Mouse (Mus musculus) intestine, embryonic 15.5 days (tissue): Measurements from ENCODE around the gene Acat2. TPM values are rescaled to one million over a fixed set of nuclear protein-coding genes. Genes with fewer than 3 reads are reported as not detected.
"Not testable (repeated sequence)": the region's sequence is repeated elsewhere in the genome, so short reads cannot be mapped to it uniquely, and the experiment has no call there.

Experiments
- ATAC-seq: fragments of 200-750 bp; cut with Nextera tagmentation; 2 replicates; pipeline ENCODE4 v1.8.0; 2017; ENCODE audit warnings: moderate TSS enrichment, moderate library complexity
- H3K27ac ChIP-seq: fragments of 300-500 bp; sonication (generic); 2 replicates; pipeline ENCODE4 v1.5.1; 2015; ENCODE audit warnings: mild to moderate bottlenecking, inconsistent platforms
- H3K27me3 ChIP-seq: fragments of 300-500 bp; sonication (generic); replicated peaks from 2 replicates; pipeline ENCODE4 v1.6.1; 2015; ENCODE audit warnings: inconsistent platforms
- H3K36me3 ChIP-seq: fragments of 300-500 bp; sonication (generic); 2 replicates; pipeline ENCODE4 v1.6.1; 2015; ENCODE audit warnings: inconsistent platforms
- H3K4me1 ChIP-seq: fragments of 300-500 bp; sonication (generic); replicated peaks from 2 replicates; pipeline ENCODE4 v1.6.1; 2015; ENCODE audit warnings: inconsistent platforms
- H3K4me2 ChIP-seq: fragments of 300-500 bp; sonication (generic); replicated peaks from 2 replicates; pipeline ENCODE4 v1.6.1; 2015; ENCODE audit warnings: mild to moderate bottlenecking, inconsistent platforms
- H3K4me3 ChIP-seq: fragments of 300-500 bp; sonication (generic); replicated peaks from 2 replicates; pipeline ENCODE4 v1.5.1; 2015; ENCODE audit warnings: inconsistent platforms
- H3K9ac ChIP-seq: fragments of 300-500 bp; sonication (generic); 2 replicates; pipeline ENCODE4 v1.6.1; 2015; ENCODE audit warnings: inconsistent platforms
- H3K9me3 ChIP-seq: fragments of 300-500 bp; sonication (generic); 2 replicates; pipeline ENCODE4 v1.6.1; 2016; ENCODE audit warnings: inconsistent platforms
- WGBS: fragments of 180-500 bp; shearing (Covaris S2); methylation state at CpG from one replicate; pipeline ENCODE4 v1.1.7; 2015; 5-methylcytosine and 5-hydroxymethylcytosine counted together
- polyA plus RNA-seq: library from polyadenylated mRNA; unstranded; fragments of >200 nt; fragmentation: Nextera tagmentation; extraction: Ambion mirVana; gene quantifications from 2 replicates; pipeline ENCODE4 v1.2.1, GENCODE M21; 2015

Acat2 gene
- polyA plus RNA-seq, 1 experiment from 2014 or later = 240 TPM

DNA sequence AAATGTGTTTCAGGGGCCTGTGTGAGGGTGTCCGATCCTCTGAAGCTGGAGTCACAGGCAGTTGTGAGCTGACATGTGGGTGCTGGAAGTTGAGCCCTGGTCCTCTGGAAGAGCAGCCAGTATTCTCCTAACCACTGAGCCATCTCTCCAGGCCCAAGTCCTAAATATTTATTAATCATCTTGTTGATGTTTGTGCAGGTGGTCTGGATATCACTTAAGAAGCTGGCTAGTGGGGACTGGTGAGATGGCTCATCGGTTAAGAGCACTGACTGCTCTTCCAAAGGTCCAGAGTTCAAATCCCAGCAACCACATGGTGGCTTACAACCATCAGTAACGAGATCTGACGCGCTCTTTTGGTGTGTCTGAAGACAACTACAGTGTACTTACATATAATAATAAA, 10.9 kb downstream of the Acat2 start:
- Histone ChIP-seq H3K9ac (no peak overlapping the region), H3K4me1 (no peaks in the 10 kb centered on the region), H3K4me3 (no peak overlapping the region), H3K27ac (no peak overlapping the region), H3K27me3 (no peaks in the 10 kb centered on the region), H3K4me2 (no peak overlapping the region), H3K36me3 (peaks cover 18% of the 10 kb centered on the region), H3K9me3 (no peaks in the 10 kb centered on the region)
- ATAC-seq = no peak
- WGBS = 91% methylated on average over 5 of the region's 5 CpGs

DNA sequence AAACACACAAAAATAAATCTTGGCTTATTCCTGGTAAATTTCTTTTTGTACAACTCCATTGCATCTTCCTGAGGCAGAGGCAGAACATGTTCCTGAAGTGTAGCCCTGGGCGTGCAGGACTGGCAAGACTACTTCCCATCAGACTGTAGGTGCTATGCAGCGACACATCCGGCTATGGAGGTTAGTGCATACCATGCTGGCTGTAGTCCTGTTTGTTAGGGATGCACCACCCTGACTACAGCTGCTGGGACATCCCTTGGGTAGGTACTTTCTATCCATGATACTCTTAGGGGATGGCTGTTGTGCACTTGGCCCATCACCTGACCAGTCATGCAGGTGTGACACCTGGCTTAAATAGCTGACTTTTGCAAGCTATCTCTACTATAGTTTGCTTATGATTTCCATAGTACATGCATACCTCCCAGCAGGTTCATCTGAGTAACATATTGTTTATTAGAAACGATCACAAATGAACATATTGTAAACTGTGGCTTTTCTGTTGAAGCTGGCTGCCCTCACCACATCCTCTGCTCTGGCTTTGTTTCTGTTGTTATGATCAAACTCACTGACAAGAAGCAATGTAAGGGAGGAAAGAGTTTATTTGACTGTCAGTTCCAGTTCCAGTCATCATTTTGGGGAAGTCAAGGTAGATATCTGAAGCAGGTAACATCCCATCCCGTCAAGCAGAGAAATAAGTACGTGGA, 17.9 kb downstream of the Acat2 start:
- H3K4me2 ChIP-seq = no peak overlapping the region
- WGBS = 85% methylated on average over 6 of the region's 6 CpGs

DNA sequence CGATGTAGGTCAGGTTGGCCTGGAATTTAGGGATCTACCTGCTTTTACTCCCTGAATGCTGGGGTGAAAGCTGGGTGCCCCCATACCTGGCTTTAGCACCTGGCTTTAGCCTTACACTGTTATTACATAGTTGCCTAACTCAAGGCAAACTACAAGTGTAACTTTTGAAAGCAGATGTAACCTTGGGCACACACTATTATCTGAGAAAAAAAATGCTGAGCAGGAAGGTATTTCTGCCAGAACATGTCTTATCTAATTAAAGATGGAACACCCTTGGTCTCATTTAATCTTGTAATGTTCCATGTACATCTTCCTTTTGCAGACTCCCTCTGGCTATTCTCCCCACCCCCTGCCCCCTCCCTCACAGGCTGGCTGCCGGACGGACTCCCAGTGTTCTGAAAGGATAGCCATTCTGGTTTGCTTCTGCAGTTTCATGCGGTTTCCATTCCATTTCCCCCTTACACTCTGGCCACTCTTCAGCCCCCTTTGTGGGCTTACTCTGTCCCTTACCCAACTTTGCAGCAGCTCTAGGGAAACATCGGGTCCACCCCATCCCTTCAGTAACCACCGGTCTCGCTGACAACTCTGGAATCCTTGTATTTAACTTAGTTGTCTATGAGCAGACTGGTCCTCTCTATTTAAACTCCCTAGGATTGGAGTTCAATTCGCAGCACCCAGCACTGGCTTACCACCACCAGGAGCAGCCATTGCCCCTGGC, 18.8 kb downstream of the Acat2 start:
- no peaks in the 10 kb centered on the region for H3K27me3 ChIP-seq
- H3K4me2 ChIP-seq = no peak overlapping the region
- H3K36me3 ChIP-seq = peaks cover 8% of the 10 kb centered on the region
- no peak overlapping the region for H3K4me3 ChIP-seq
- no peak overlapping the region for H3K27ac ChIP-seq
- no peak overlapping the region for H3K9ac ChIP-seq
- H3K9me3 ChIP-seq = no peaks in the 10 kb centered on the region
- no peak for ATAC-seq
- H3K4me1 ChIP-seq = peaks cover 6% of the 10 kb centered on the region; the same call in 1 of the 2 replicates
- 71% methylated on average over 8 of the region's 8 CpGs for WGBS

More for the DNA sequence above, 17.9 kb downstream of the Acat2 start:
- H3K27ac ChIP-seq = no peak overlapping the region
- peaks cover 8% of the 10 kb centered on the region for H3K36me3 ChIP-seq
- no peaks in the 10 kb centered on the region for H3K9me3 ChIP-seq
- H3K27me3 ChIP-seq = no peaks in the 10 kb centered on the region
- no peak for ATAC-seq
- no peak overlapping the region for H3K9ac ChIP-seq
- peaks cover 6% of the 10 kb centered on the region; the same call in 1 of the 2 replicates for H3K4me1 ChIP-seq
- H3K4me3 ChIP-seq = no peak overlapping the region

DNA sequence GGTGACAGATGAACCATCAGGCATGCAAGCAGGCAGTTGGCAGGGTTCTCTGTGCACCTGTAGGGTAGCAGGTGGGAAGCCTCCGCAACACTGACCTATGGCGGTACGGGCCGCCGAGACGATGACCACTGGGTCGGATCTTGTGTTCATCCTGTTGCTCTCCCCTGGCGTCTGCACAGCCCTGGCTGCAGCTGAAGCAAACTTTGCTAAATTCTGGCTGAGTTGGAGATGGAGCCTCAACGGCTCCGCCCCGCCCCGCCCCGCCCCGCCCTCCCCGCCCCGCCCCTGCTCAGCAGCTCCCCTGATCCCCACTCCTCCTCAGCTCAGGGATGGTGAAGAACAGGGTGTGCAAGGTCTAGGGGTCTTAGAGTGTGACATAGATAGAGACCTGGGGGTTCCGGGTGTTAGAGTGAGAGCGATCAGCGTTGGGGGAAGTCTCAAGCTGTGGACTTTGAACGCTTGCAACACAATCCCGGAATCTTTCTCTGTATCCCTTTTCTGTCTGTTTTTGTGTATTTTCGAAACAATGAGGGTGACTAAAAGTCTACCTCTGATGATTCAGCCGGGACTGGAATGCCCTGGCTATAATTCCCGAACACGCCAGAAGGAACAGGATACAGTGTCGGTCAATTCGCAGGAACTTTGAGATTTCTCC, 20.3 kb downstream of the Acat2 start, which contains the start of gene Acat3:
Gene Acat3 (minus strand): TSS at position 450 of the 655 bp plus-strand sequence.
- Histone ChIP-seq H3K9ac (peak within 1 kb of the TSS; percentile 39; the same call in 1 of the 2 replicates), H3K27ac (no peak within 1 kb of the TSS), H3K4me3 (peak within 1 kb of the TSS; percentile 35), H3K27me3 (no peaks in the 10 kb centered on the region), H3K4me2 (peak within 1 kb of the TSS; percentile 62), H3K36me3 (peaks cover 5% of the 10 kb centered on the region; the same call in 1 of the 2 replicates), H3K9me3 (no peaks in the 10 kb centered on the region), H3K4me1 (peaks cover 6% of the 10 kb centered on the region; the same call in 1 of the 2 replicates)
- WGBS = 7% methylated on average over 27 of the region's 27 CpGs
- ATAC-seq = peak; percentile 81

DNA sequence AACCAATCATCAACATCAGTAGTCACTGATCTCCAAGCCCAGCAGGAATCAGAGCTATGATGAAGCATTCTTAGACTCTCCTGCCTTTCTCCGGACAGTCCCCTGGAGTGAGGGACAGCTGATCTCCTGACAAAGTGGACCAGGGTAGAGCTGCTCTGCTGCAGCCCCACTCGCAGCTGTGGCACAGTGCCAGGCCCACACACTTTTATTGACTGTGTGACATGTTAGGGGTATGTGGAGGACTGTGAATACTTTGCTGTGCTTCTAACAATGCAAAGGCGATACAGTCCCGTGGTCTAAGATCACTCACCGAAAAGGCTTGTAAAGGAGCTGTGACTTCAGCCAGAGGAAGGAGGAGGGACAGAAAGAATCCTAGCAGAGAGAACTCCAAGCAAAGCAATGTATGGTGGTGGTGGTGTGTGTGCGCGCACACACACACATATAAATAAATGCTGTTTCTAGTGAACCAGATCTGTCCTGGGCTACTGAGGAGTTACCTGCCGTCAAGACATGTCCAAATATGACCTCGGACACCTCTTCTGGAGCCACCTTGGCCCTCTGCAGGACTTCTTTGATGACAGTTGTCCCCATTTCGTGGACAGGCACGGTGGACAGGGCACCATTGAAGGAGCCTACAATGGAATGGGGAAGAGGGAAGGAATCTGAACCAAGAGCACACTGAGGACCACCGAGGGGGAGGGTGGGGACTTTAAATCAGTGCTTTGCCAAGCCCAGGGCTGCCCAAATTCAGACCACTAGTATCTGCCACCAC, 21.0 kb downstream of the Acat2 start:
- not testable (repeated sequence) for H3K9me3 ChIP-seq, H3K36me3 ChIP-seq, H3K4me1 ChIP-seq, H3K27ac ChIP-seq, H3K27me3 ChIP-seq
- WGBS = 46% methylated on average over 2 of the region's 12 CpGs
- peak; percentile 28; the same call in 1 of the 2 replicates for ATAC-seq
- Histone ChIP-seq H3K4me3 (peak overlapping the region; percentile 35; the same call in 1 of the 2 replicates), H3K9ac (0 out of 2 replicates have a peak overlapping the region, but pooled peaks have one; percentile 39), H3K4me2 (peak overlapping the region; percentile 62)

DNA sequence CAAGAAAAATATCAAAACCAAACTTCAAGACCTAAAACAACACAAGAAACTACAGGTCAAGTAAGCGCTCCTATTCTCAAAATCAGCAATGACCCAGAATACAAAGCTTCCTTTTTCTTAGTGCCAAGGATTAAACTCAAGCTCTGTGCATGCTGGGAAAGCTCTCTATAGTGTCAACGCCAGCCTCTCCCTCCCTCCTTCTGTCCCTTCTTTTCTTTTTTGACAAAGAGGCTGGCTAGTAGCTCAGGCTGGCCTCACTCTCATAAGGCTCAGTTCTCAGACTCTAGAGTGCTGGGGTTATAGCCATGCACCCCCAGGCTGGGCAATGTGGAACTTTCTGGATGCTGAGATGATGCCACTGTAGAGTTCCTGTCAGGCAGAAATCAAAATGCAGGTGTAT, 22.5 kb downstream of the Acat2 start:
- Histone ChIP-seq H3K27ac (no peak overlapping the region), H3K4me2 (no peak overlapping the region), H3K9ac (no peak overlapping the region), H3K4me3 (no peak overlapping the region), H3K36me3 (peaks cover 3% of the 10 kb centered on the region; the same call in 1 of the 2 replicates), H3K27me3 (no peaks in the 10 kb centered on the region), H3K4me1 (peaks cover 6% of the 10 kb centered on the region; the same call in 1 of the 2 replicates), H3K9me3 (no peaks in the 10 kb centered on the region)
- no peak for ATAC-seq
- 62% methylated on average over 2 of the region's 2 CpGs for WGBS

DNA sequence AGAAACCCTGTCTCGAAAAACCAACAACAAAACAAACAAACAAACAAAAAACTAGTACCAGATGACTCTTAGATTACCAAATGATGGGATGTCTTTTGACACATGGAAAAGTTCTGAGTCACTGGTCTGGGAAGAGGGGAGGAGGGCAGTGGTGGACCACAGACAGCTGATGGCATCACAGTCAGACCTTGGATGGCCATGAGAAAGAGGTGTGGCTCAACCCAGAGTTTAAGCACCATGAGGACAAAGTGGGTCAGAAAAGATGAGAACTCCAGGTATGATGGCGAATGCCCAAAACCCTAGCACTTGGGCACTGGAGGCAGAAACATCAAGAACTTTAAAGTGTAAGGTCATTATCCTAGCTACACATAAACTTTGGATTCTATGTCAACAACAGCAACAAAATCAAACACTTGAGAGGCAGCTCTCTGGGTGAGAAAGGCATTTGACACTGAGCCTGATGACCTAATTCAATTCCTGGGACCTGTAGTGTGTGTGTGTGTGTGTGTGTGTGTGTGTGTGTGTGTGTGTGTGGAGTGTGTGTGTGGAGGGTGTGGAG, 23.1 kb downstream of the Acat2 start:
- no peak overlapping the region for H3K27ac ChIP-seq
- H3K4me1 ChIP-seq = peaks cover 6% of the 10 kb centered on the region; the same call in 1 of the 2 replicates
- no peak for ATAC-seq
- H3K27me3 ChIP-seq = no peaks in the 10 kb centered on the region
- no peaks in the 10 kb centered on the region for H3K36me3 ChIP-seq
- H3K4me2 ChIP-seq = no peak overlapping the region
- H3K9me3 ChIP-seq = no peaks in the 10 kb centered on the region
- WGBS = 84% methylated on average over 2 of the region's 2 CpGs
- H3K9ac ChIP-seq = no peak overlapping the region
- H3K4me3 ChIP-seq = no peak overlapping the region

DNA sequence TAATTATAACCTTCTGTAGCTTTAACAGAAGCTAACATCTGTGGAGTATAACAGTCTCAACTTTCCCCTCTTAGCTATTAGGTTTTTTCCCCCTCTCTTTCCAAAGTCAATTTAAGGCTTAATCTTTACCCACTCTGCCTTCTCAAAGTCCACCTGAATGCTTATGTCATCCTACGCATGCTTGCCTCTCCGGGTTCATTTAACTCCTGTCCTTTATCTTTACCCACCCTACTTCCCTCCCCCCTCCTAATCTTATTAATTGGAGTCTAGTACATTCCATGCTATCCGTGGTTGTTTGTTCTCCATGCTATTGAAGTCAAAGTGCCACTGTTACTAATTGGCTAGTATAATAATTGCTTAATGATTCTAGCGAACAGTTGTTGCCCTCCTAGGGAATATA, 24.8 kb downstream of the Acat2 start:
- ATAC-seq = peak; percentile 56
- Histone ChIP-seq H3K4me1 (peaks cover 5% of the 10 kb centered on the region; the same call in 1 of the 2 replicates), H3K4me3 (no peak overlapping the region), H3K9me3 (no peaks in the 10 kb centered on the region), H3K27ac (no peak overlapping the region), H3K9ac (no peak overlapping the region), H3K27me3 (no peaks in the 10 kb centered on the region), H3K4me2 (no peak overlapping the region), H3K36me3 (no peaks in the 10 kb centered on the region)
- 51% methylated on average over 4 of the region's 4 CpGs for WGBS

DNA sequence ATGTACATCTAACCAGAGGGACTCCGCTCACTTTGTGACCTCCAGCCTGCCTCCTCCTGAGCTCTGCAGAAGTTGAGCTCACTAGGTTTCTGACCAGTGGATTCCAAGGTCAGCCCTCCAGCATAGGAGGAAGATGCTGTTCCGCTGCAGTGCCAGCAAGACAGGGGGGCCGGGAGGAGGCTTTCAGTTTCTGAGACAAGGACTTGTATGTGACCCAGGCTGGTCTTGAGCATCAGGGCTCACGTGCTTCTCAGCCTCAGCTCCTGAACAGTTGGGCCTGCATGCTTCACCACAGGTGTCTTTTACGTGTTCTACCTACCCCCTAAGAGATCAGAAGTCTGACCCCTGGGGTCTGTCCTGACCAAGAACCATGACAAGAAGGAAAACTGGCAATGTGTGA, 29.0 kb downstream of the Acat2 start:
- H3K27me3 ChIP-seq, H3K4me2 ChIP-seq, H3K9me3 ChIP-seq, H3K9ac ChIP-seq, H3K4me1 ChIP-seq, H3K36me3 ChIP-seq, ATAC-seq, H3K27ac ChIP-seq, H3K4me3 ChIP-seq: not testable (repeated sequence)
- WGBS = 91% methylated on average over 5 of the region's 5 CpGs

DNA sequence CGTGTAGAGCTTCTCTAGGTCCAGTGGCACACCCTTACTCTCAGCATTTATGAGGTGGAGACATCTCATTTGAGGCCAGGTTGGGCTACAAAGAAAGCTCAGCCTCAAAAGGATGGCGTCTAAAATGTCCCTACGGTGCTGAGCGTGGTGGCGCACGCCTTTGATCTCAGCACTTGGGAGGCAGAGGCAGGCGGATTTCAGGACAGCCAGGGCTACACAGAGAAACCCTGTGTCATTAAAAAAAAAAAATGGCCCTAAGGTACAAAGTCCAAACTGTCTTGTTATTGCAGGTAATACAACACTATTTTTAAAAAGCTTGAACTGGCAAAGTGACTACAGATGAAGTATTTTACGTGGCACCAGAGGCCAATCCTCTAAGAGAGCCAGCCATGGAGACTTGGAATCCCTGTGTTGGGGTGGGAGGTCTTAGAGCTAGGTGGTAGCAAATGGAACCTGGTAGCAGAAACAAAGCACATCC, 34.8 kb downstream of the Acat2 start:
- 88% methylated on average over 8 of the region's 8 CpGs for WGBS
- peak; percentile 64 for ATAC-seq

DNA sequence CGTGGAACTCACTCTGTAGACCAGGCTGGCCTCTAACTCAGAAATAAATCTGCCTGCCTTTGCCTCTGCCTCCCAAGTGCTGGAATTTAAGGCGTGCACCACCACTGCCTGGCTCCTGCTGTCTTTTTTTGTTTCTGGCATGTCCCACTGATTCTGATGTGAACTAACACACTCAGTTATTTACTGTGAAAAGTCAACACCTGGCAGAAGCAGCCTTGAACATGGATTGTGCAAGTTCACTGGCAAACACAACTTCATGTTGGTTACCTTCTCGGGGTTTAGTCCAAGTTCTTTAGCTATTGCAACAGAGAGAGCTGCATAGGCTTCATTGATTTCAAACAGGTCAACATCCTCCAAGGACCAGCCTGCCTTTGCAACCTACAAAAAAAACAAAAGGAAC, 35.5 kb downstream of the Acat2 start:
- Histone ChIP-seq H3K4me3 (no peak overlapping the region), H3K27me3 (no peaks in the 10 kb centered on the region), H3K9ac (no peak overlapping the region), H3K4me1 (no peaks in the 10 kb centered on the region), H3K27ac (no peak overlapping the region), H3K9me3 (no peaks in the 10 kb centered on the region), H3K4me2 (no peak overlapping the region), H3K36me3 (peaks cover 48% of the 10 kb centered on the region)
- no peak for ATAC-seq
- WGBS = 89% methylated on average over 3 of the region's 3 CpGs

More for the DNA sequence above, 34.8 kb downstream of the Acat2 start:
- no peak overlapping the region for H3K27ac ChIP-seq
- peaks cover 44% of the 10 kb centered on the region for H3K36me3 ChIP-seq
- no peak overlapping the region for H3K9ac ChIP-seq
- H3K4me2 ChIP-seq = no peak overlapping the region
- no peaks in the 10 kb centered on the region for H3K9me3 ChIP-seq
- no peaks in the 10 kb centered on the region for H3K27me3 ChIP-seq
- no peaks in the 10 kb centered on the region for H3K4me1 ChIP-seq
- H3K4me3 ChIP-seq = no peak overlapping the region
